Mouse (Mus musculus): ENCODE results near the gene Zfp212.

- TF ChIP-seq CTCF (IDR thresholded peaks at IDR 0.05; ENCODE audit: borderline replicate concordance, extremely low read depth, insufficient read depth, insufficient read length), result no peak
- TF ChIP-seq POLR2A (IDR thresholded peaks at IDR 0.05; ENCODE audit: borderline replicate concordance, extremely low read depth, insufficient read depth, insufficient read length, poor library complexity, severe bottlenecking), result no peak
Observed at GRCm38 (mm10) chr6:47888812-47889383, 31.4 kb upstream of the Zfp212 start.

Measured in brain, embryonic 14.5 days (tissue).